In genomic region chr8:11249541-11250058, GRCm38 (mm10) we compare ENCODE assay signal across 9 mouse cellular contexts.
DNase-seq lines count a peak whose midpoint lies in the region; ATAC-seq lines count a peak whose summit lies in the region.
"Had no signal": no experiment of that assay in that cellular context is flagged by ENCODE, and none has a peak within 500 bp of the region (broad histone marks: within the 10 kb centered on the region; RNA-seq: fewer than 3 reads in every experiment).

No protein-coding gene starts in this region.

- WGBS in kidney, embryonic 14.5 days: 76% methylated on average over 7 of the region's 7 CpGs
- 66% methylated on average over 7 of the region's 7 CpGs for WGBS in midbrain, embryonic 16.5 days

- peaks cover 33% of the 10 kb centered on the region for H3K4me1 ChIP-seq in kidney, embryonic 14.5 days (ENCODE audit: control insufficient read depth, insufficient read depth, low read length)
- peaks cover 3% of the 10 kb centered on the region; the same call in 1 of the 2 replicates for H3K4me1 ChIP-seq in midbrain, embryonic 16.5 days (ENCODE audit: control insufficient read depth, insufficient read depth, low read length)

- H3K9ac ChIP-seq in kidney, embryonic 14.5 days (ENCODE audit: low read depth, low read length): no peak overlapping the region
- no peak overlapping the region for H3K9ac ChIP-seq in midbrain, embryonic 16.5 days (ENCODE audit: low read depth, low read length)
- H3K9ac ChIP-seq: liver, embryonic 15.5 days had no signal

- peaks cover 24% of the 10 kb centered on the region; the same call in 1 of the 2 replicates for H3K36me3 ChIP-seq in kidney, embryonic 14.5 days (ENCODE audit: control insufficient read depth, insufficient read depth, low read length)
- H3K36me3 ChIP-seq in midbrain, embryonic 16.5 days (ENCODE audit: control insufficient read depth, insufficient read depth, low read length): no peaks in the 10 kb centered on the region
- H3K36me3 ChIP-seq: liver, embryonic 15.5 days had no signal

- no peak overlapping the region for H3K4me3 ChIP-seq in kidney, embryonic 14.5 days (ENCODE audit: low read length)
- no peak overlapping the region for H3K4me3 ChIP-seq in midbrain, embryonic 16.5 days (ENCODE audit: low read depth, low read length)
- H3K4me3 ChIP-seq: liver, embryonic 15.5 days had no signal

- no peak overlapping the region for H3K4me2 ChIP-seq in kidney, embryonic 14.5 days (replicated peaks; ENCODE audit: low read depth, low read length)
- H3K4me2 ChIP-seq in midbrain, embryonic 16.5 days (ENCODE audit: low read length): no peak overlapping the region
- H3K4me2 ChIP-seq: liver, embryonic 15.5 days had no signal

- ATAC-seq in kidney, embryonic 14.5 days (ENCODE audit: low FRiP score, low TSS enrichment): no peak
- ATAC-seq in midbrain, embryonic 16.5 days: no peak
- ATAC-seq in erythroblast, adult 5-6 weeks (replicated peaks; ENCODE audit: low FRiP score, poor library complexity, severe bottlenecking): no peak

- H3K9me3 ChIP-seq in kidney, embryonic 14.5 days (ENCODE audit: control insufficient read depth, low read length): no peaks in the 10 kb centered on the region
- no peaks in the 10 kb centered on the region for H3K9me3 ChIP-seq in midbrain, embryonic 16.5 days (replicated peaks; ENCODE audit: control insufficient read depth, low read length, poor library complexity, severe bottlenecking)
- H3K9me3 ChIP-seq: liver, embryonic 15.5 days had no signal

- DNase-seq in kidney, adult 9 months: peak; percentile 52
- DNase-seq in brain, adult 2 months (ENCODE audit: low read depth, low spot score): peak; percentile 76
- DNase-seq in heart, adult 9 months (ENCODE audit: low spot score in 2 of 2): peak; percentile 73 to 83
- DNase-seq in lung, postnatal 10 days: peak; percentile 59
- DNase-seq in thymus, postnatal 0 days (ENCODE audit: low spot score): no peak

- no peak overlapping the region; the same call in 1 of the 2 replicates for H3K27ac ChIP-seq in kidney, embryonic 14.5 days (ENCODE audit: low read depth, low read length)
- no peak overlapping the region for H3K27ac ChIP-seq in midbrain, embryonic 16.5 days (ENCODE audit: low read length)

- no peaks in the 10 kb centered on the region for H3K27me3 ChIP-seq in kidney, embryonic 14.5 days (ENCODE audit: control insufficient read depth, insufficient read depth, low read length)
- H3K27me3 ChIP-seq in midbrain, embryonic 16.5 days (ENCODE audit: control insufficient read depth, insufficient read depth, low read depth, low read length): no peaks in the 10 kb centered on the region
- H3K27me3 ChIP-seq: liver, embryonic 15.5 days had no signal
